Mouse (Mus musculus): ENCODE measurements at regions not wholly inside any gene's neighbourhood (a gene's known extent, or its start where the extent isn't known, plus 50 kb on each side); places are given as distances from the start of the nearest gene placed in this dataset.

GRCm38 (mm10) chr17:67569865-67570264 is 62.7 kb downstream of the Lrrc30 start:
- Histone ChIP-seq H3K27ac (ENCODE audit: insufficient read depth, low read depth, low read length) (no peak overlapping the region), H3K4me3 (ENCODE audit: insufficient read depth, low read depth, low read length) (no peak overlapping the region), H3K4me1 (ENCODE audit: control insufficient read depth, insufficient read depth, low read length) (peaks cover 5% of the 10 kb centered on the region)
- no peak for TF ChIP-seq POLR2A (IDR thresholded peaks at IDR 0.05; ENCODE audit: insufficient read depth, low read depth, low read length)
- no peak for TF ChIP-seq CTCF (IDR thresholded peaks at IDR 0.05; ENCODE audit: insufficient read depth, low read depth, low read length)
- WGBS = 89% methylated on average over 6 of the region's 6 CpGs

GRCm38 (mm10) chr17:67566216-67566615 is 66.3 kb downstream of the Lrrc30 start:
- no peak overlapping the region for H3K4me3 ChIP-seq (ENCODE audit: insufficient read depth, low read depth, low read length)
- no peak overlapping the region for H3K27ac ChIP-seq (ENCODE audit: insufficient read depth, low read depth, low read length)
- 94% methylated on average over 11 of the region's 11 CpGs for WGBS
- TF ChIP-seq POLR2A (IDR thresholded peaks at IDR 0.05; ENCODE audit: insufficient read depth, low read depth, low read length) (no peak), CTCF (IDR thresholded peaks at IDR 0.05; ENCODE audit: insufficient read depth, low read depth, low read length) (no peak)
- peaks cover 9% of the 10 kb centered on the region for H3K4me1 ChIP-seq (ENCODE audit: control insufficient read depth, insufficient read depth, low read length)

GRCm38 (mm10) chr17:67565746-67566145 is 66.8 kb downstream of the Lrrc30 start:
- H3K4me3 ChIP-seq (ENCODE audit: insufficient read depth, low read depth, low read length) = no peak overlapping the region
- TF ChIP-seq CTCF (IDR thresholded peaks at IDR 0.05; ENCODE audit: insufficient read depth, low read depth, low read length) (no peak), POLR2A (IDR thresholded peaks at IDR 0.05; ENCODE audit: insufficient read depth, low read depth, low read length) (no peak)
- no peak overlapping the region for H3K27ac ChIP-seq (ENCODE audit: insufficient read depth, low read depth, low read length)
- peaks cover 9% of the 10 kb centered on the region for H3K4me1 ChIP-seq (ENCODE audit: control insufficient read depth, insufficient read depth, low read length)
- whole genome bisulfite sequencing = 67% methylated on average over 3 of the region's 3 CpGs

GRCm38 (mm10) chr17:67564845-67565244 is 67.7 kb downstream of the Lrrc30 start:
- Histone ChIP-seq H3K27ac (ENCODE audit: insufficient read depth, low read depth, low read length) (no peak overlapping the region), H3K4me1 (ENCODE audit: control insufficient read depth, insufficient read depth, low read length) (peaks cover 9% of the 10 kb centered on the region), H3K4me3 (ENCODE audit: insufficient read depth, low read depth, low read length) (no peak overlapping the region)
- TF ChIP-seq POLR2A (IDR thresholded peaks at IDR 0.05; ENCODE audit: insufficient read depth, low read depth, low read length) = no peak
- no peak for TF ChIP-seq CTCF (IDR thresholded peaks at IDR 0.05; ENCODE audit: insufficient read depth, low read depth, low read length)
- 63% methylated on average over 3 of the region's 3 CpGs for WGBS

- Histone ChIP-seq H3K4me1 (ENCODE audit: control insufficient read depth, insufficient read depth, low read length) (peaks cover 4% of the 10 kb centered on the region; the same call in 1 of the 2 replicates), H3K27ac (ENCODE audit: insufficient read depth, low read depth, low read length) (no peak overlapping the region), H3K4me3 (ENCODE audit: insufficient read depth, low read depth, low read length) (no peak overlapping the region)
- TF ChIP-seq POLR2A (IDR thresholded peaks at IDR 0.05; ENCODE audit: insufficient read depth, low read depth, low read length) = no peak
- TF ChIP-seq CTCF (IDR thresholded peaks at IDR 0.05; ENCODE audit: insufficient read depth, low read depth, low read length) = no peak
- 41% methylated on average over 7 of the region's 7 CpGs for WGBS
These were observed 69.5 kb downstream of the Lrrc30 start for GRCm38 (mm10) chr17:67563036-67563435.

- TF ChIP-seq CTCF (IDR thresholded peaks at IDR 0.05; ENCODE audit: insufficient read depth, low read depth, low read length) = no peak
- TF ChIP-seq POLR2A (IDR thresholded peaks at IDR 0.05; ENCODE audit: insufficient read depth, low read depth, low read length) = no peak
- 82% methylated on average over 4 of the region's 4 CpGs for WGBS
These were observed 70.7 kb downstream of the Lrrc30 start for GRCm38 (mm10) chr17:67561802-67562201.

GRCm38 (mm10) chr17:67557351-67557870 is 75.1 kb downstream of the Lrrc30 start:
- Histone ChIP-seq H3K4me1 (ENCODE audit: control insufficient read depth, insufficient read depth, low read length) (no peaks in the 10 kb centered on the region), H3K4me3 (ENCODE audit: insufficient read depth, low read depth, low read length) (no peak overlapping the region), H3K27ac (ENCODE audit: insufficient read depth, low read depth, low read length) (no peak overlapping the region)
- WGBS = 71% methylated on average over 7 of the region's 7 CpGs
- TF ChIP-seq POLR2A (IDR thresholded peaks at IDR 0.05; ENCODE audit: insufficient read depth, low read depth, low read length) (no peak), CTCF (IDR thresholded peaks at IDR 0.05; ENCODE audit: insufficient read depth, low read depth, low read length) (no peak)

More at GRCm38 (mm10) chr17:67561802-67562201, 70.7 kb downstream of the Lrrc30 start:
- no peak overlapping the region for H3K27ac ChIP-seq (ENCODE audit: insufficient read depth, low read depth, low read length)
- H3K4me1 ChIP-seq (ENCODE audit: control insufficient read depth, insufficient read depth, low read length) = peaks cover 4% of the 10 kb centered on the region; the same call in 1 of the 2 replicates
- H3K4me3 ChIP-seq (ENCODE audit: insufficient read depth, low read depth, low read length) = no peak overlapping the region

GRCm38 (mm10) chr17:67552581-67553139 is 79.9 kb downstream of the Lrrc30 start:
- H3K4me3 ChIP-seq (ENCODE audit: insufficient read depth, low read depth, low read length) = no peak overlapping the region
- 78% methylated on average over 21 of the region's 21 CpGs for WGBS

GRCm38 (mm10) chr17:67548966-67549700 is 83.4 kb downstream of the Lrrc30 start:
- Histone ChIP-seq H3K27ac (ENCODE audit: insufficient read depth, low read depth, low read length) (no peak overlapping the region), H3K4me1 (ENCODE audit: control insufficient read depth, insufficient read depth, low read length) (no peaks in the 10 kb centered on the region), H3K4me3 (ENCODE audit: insufficient read depth, low read depth, low read length) (no peak overlapping the region)
- TF ChIP-seq CTCF (IDR thresholded peaks at IDR 0.05; ENCODE audit: insufficient read depth, low read depth, low read length) (no peak), POLR2A (IDR thresholded peaks at IDR 0.05; ENCODE audit: insufficient read depth, low read depth, low read length) (no peak)
- WGBS = 47% methylated on average over 11 of the region's 11 CpGs

More at GRCm38 (mm10) chr17:67552581-67553139, 79.9 kb downstream of the Lrrc30 start:
- H3K4me1 ChIP-seq (ENCODE audit: control insufficient read depth, insufficient read depth, low read length) = no peaks in the 10 kb centered on the region
- no peak for TF ChIP-seq POLR2A (IDR thresholded peaks at IDR 0.05; ENCODE audit: insufficient read depth, low read depth, low read length)
- no peak for TF ChIP-seq CTCF (IDR thresholded peaks at IDR 0.05; ENCODE audit: insufficient read depth, low read depth, low read length)
- no peak overlapping the region for H3K27ac ChIP-seq (ENCODE audit: insufficient read depth, low read depth, low read length)

Data from olfactory bulb, adult 2 months (tissue).